Mouse (Mus musculus) midbrain, postnatal 0 days (tissue): ENCODE data around the gene Mrgprx1. TPM values are rescaled to one million over a fixed set of nuclear protein-coding genes. Genes with fewer than 3 reads are reported as not detected.

Experiments used
- ATAC-seq: fragments of 200-750 bp; cut with Nextera tagmentation; 2 replicates; pipeline ENCODE4 v1.8.0; 2017; ENCODE audit warnings: moderate number of reproducible peaks, mild to moderate bottlenecking, moderate TSS enrichment, moderate library complexity; ENCODE audit not compliant: low FRiP score
- DNase-seq: peaks from one replicate; pipeline ENCODE4 v3.0.0-alpha.2; 2015; ENCODE audit warnings: low spot score
- H3K27ac ChIP-seq: fragments of 300-500 bp; sonication (generic); 2 replicates; pipeline ENCODE4 v1.5.1; 2014; ENCODE audit warnings: low read depth, mild to moderate bottlenecking, low read length, mixed read lengths
- H3K27me3 ChIP-seq: fragments of 300-500 bp; sonication (generic); 2 replicates; pipeline ENCODE4 v1.6.1; 2014; ENCODE audit warnings: low read length, control low read depth, mixed read lengths; ENCODE audit not compliant: insufficient read depth
- H3K36me3 ChIP-seq: fragments of 300-500 bp; sonication (generic); 2 replicates; pipeline ENCODE4 v1.6.1; 2014; ENCODE audit warnings: low read length, control low read depth, mixed read lengths; ENCODE audit not compliant: insufficient read depth
- H3K4me1 ChIP-seq: fragments of 300-500 bp; sonication (generic); 2 replicates; pipeline ENCODE4 v1.6.1; 2014; ENCODE audit warnings: mild to moderate bottlenecking, control low read depth, antibody characterized with exemption, low read length, mixed read lengths; ENCODE audit not compliant: insufficient read depth
- H3K4me2 ChIP-seq: fragments of 300-500 bp; sonication (generic); 2 replicates; pipeline ENCODE4 v1.6.1; 2014; ENCODE audit warnings: low read depth, mild to moderate bottlenecking, low read length, mixed read lengths; ENCODE audit not compliant: poor library complexity, severe bottlenecking
- H3K4me3 ChIP-seq: fragments of 300-500 bp; sonication (generic); 2 replicates; pipeline ENCODE4 v1.5.1; 2014; ENCODE audit warnings: low read depth, mild to moderate bottlenecking, low read length, moderate library complexity
- H3K9ac ChIP-seq: fragments of 300-500 bp; sonication (generic); replicated peaks from 2 replicates; pipeline ENCODE4 v1.6.1; 2014; ENCODE audit warnings: mild to moderate bottlenecking, low read length, moderate library complexity, mixed read lengths; ENCODE audit not compliant: poor library complexity, severe bottlenecking
- H3K9me3 ChIP-seq: fragments of 300-500 bp; sonication (generic); 2 replicates; pipeline ENCODE4 v1.6.1; 2016; ENCODE audit warnings: low read length, control low read depth
- CTCF ChIP-seq: IDR thresholded peaks from 2 replicates; pipeline ENCODE4 v1.5.1; 2016; ENCODE audit warnings: antibody characterized with exemption, mild to moderate bottlenecking
- WGBS: fragments of 180-500 bp; shearing (Covaris S2); extraction: QIAGEN DNeasy Blood & Tissue Kit; methylation state at CpG from one replicate; pipeline ENCODE4 v1.1.7; 2014; 5-methylcytosine and 5-hydroxymethylcytosine counted together
- polyA plus RNA-seq: library from polyadenylated mRNA; unstranded; fragments of >200 nt; fragmentation: Nextera tagmentation; extraction: Ambion mirVana; gene quantifications from 2 replicates; pipeline ENCODE4 v1.2.1, GENCODE M21; 2015
- total RNA-seq: library from RNA; depleted of rRNA; stranded (reverse); fragments of >200 nt; gene quantifications from 2 replicates; pipeline ENCODE4 v1.2.3, GENCODE M21; 2014; rRNA removed

The Mrgprx1 gene
- not detected in 2 replicates for total RNA-seq
- polyA plus RNA-seq, result not detected in 2 replicates

DNA sequence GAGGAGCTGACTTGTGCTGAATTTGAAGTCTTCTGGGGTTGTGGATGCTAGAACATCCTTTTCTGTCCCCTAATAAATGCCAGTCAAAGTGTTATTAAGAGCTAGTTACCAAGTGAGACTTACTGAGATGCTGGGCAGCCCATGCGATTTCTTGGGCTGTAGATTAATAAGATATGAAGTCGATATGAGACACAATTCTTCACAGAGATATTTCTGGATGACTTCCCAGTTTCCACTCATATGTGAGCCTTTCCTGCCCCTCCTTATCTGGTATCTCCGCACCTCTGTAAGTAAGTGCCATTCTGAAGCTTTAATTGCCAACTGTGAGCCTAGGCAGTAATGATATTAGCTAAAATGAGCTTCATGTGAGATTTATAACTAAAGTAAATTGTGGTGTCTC is at the start of gene Mrgprx1:
TSS of gene Mrgprx1 (minus strand) at position 101 of the 400 bp plus-strand sequence.
- Histone ChIP-seq H3K4me2 (no peak within 1 kb of the TSS), H3K9ac (no peak within 1 kb of the TSS), H3K27ac (no peak within 1 kb of the TSS), H3K36me3 (no peaks in the 10 kb centered on the region), H3K4me3 (no peak within 1 kb of the TSS), H3K9me3 (no peaks in the 10 kb centered on the region), H3K27me3 (no peaks in the 10 kb centered on the region), H3K4me1 (no peaks in the 10 kb centered on the region)
- no peak for TF ChIP-seq CTCF
- ATAC-seq (no peak), DNase-seq (no peak)
- WGBS, result 86% methylated on average over 3 of the region's 3 CpGs

DNA sequence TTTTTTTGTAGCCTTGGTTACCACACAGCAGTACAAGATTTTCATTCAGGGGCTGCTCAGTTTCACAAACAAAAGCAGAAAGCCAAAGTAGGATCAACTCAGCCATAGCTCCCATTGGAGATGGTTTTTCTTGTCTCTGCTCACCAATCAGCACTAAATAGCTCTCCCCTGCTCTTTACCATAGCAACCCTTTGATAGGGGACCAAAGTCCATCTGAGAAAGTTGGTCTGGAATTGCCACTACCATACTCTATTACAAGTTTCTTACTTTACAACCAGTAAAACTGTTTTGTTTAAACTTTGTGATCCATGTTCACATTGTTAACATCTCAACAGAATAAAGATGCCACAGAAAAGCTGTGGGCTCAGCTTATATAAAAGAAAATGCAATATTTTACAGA is 48.1 kb upstream of the Mrgprx1 start:
- Histone ChIP-seq H3K36me3 (no peaks in the 10 kb centered on the region), H3K4me1 (no peaks in the 10 kb centered on the region), H3K27ac (no peak overlapping the region), H3K9me3 (no peaks in the 10 kb centered on the region), H3K9ac (no peak overlapping the region), H3K4me2 (no peak overlapping the region), H3K27me3 (no peaks in the 10 kb centered on the region), H3K4me3 (no peak overlapping the region)
- ATAC-seq (no peak), DNase-seq (no peak)
- no peak for TF ChIP-seq CTCF

DNA sequence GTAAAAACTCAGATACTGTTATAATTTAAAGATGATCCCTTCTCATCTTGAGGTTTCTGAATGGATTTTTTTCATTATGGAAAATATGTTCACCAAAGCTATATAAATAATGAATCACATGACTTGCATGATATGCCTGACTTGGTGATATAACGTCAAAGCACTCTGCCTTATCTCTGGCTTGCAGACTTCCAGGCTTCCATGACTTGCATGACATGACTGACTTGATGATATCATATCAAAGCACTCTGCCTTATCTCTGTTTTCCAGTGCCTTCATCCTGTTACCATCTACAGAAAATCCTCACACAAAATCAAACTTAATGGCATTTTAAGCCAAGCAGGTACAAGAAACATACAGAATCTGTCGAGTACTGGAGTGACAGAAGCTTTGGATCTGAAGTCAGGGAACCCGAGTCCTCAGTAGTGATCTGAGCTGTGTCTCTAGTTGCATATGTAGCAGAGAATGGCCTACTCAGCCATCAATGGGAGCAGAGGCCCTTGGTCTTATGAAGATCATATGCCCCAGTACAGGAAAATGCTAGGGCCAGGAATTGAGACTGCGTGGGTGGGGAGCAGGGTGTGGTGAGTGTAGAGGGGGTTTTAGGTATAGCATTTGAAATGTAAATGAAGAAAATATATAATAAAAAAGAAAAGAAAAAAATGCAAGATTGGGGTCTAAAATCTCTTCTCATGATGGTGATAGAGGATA is 19.2 kb upstream of the Mrgprx1 start:
- no peak for TF ChIP-seq CTCF
- no peak overlapping the region for H3K4me3 ChIP-seq
- no peaks in the 10 kb centered on the region for H3K27me3 ChIP-seq
- WGBS, result 79% methylated on average over 4 of the region's 4 CpGs
- no peak overlapping the region for H3K4me2 ChIP-seq
- no peaks in the 10 kb centered on the region for H3K4me1 ChIP-seq
- no peak for ATAC-seq
- H3K9ac ChIP-seq, result no peak overlapping the region
- H3K36me3 ChIP-seq, result no peaks in the 10 kb centered on the region
- no peaks in the 10 kb centered on the region for H3K9me3 ChIP-seq
- H3K27ac ChIP-seq, result no peak overlapping the region
- DNase-seq, result no peak

DNA sequence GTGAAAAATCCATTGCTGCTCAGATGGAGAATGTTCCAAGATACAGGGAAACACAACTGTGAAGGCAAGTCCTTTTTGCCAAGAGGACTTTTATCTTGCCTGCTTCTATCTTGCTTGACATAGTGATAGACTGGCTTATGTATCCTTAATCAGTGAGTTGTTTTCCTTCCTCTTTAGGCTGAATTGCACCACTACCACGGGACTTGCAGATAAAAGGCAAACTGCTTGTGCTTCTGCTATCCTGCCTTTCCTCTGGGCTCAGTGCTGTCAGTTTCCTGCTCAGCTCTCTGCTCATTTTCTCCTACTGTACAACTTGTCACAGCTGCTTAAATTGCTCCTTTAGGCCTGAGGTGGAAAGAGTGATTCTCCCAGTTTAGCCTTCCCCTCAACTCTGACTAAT is 16.6 kb upstream of the Mrgprx1 start:
- no peak for TF ChIP-seq CTCF
- no peaks in the 10 kb centered on the region for H3K36me3 ChIP-seq
- no peak overlapping the region for H3K4me2 ChIP-seq
- no peak overlapping the region for H3K27ac ChIP-seq
- no peak for DNase-seq
- no peak overlapping the region for H3K4me3 ChIP-seq
- H3K4me1 ChIP-seq, result no peaks in the 10 kb centered on the region
- ATAC-seq, result no peak
- WGBS, result 59% methylated on average over 1 of the region's 1 CpGs
- H3K27me3 ChIP-seq, result no peaks in the 10 kb centered on the region
- H3K9ac ChIP-seq, result no peak overlapping the region
- H3K9me3 ChIP-seq, result no peaks in the 10 kb centered on the region

DNA sequence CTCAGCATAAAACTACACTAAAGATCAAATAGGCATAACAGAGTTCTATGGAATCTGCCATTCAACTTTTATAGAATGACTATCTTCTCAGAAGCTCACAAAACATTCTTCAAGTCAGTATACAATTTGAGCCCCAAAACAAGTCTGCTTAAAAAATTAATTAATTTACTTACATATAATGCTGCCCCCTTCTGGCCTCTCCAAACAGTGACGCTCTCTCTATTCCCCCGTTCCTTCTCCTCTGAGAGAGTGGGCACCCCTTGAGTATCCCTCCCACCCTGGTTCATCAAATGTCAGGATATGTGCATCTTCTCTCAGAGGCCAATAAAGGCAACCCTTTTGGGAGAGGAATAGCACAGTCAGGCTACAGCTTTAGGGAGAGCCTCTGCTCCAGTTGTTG is 9.5 kb downstream of the Mrgprx1 start:
- Histone ChIP-seq H3K36me3 (no peaks in the 10 kb centered on the region), H3K27ac (no peak overlapping the region), H3K4me1 (no peaks in the 10 kb centered on the region), H3K9me3 (no peaks in the 10 kb centered on the region), H3K4me2 (no peak overlapping the region), H3K27me3 (no peaks in the 10 kb centered on the region), H3K4me3 (no peak overlapping the region), H3K9ac (no peak overlapping the region)
- no peak for DNase-seq
- no peak for TF ChIP-seq CTCF
- 51% methylated on average over 2 of the region's 2 CpGs for WGBS
- no peak for ATAC-seq

DNA sequence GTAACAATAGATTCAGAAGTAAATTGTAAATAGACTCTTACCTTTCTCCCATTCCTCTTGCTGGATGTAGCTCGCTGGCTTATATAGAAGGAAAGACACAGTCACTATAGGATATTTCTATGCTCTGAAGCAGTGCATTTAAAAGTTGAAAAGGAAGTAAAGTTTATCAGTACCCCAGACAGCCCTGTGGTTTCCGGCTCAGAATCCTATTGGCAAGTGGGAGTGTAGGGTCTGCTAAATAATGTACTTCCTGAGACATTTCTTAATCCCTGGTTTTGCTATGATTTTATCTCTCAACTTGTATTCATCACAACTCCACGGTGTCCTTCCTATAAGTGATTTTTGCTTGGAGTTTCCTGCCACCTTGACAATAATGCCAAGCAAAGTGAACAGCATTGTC is 31.7 kb downstream of the Mrgprx1 start:
- Histone ChIP-seq H3K27me3 (no peaks in the 10 kb centered on the region), H3K27ac (no peak overlapping the region), H3K36me3 (no peaks in the 10 kb centered on the region), H3K4me1 (no peaks in the 10 kb centered on the region), H3K9ac (no peak overlapping the region), H3K9me3 (no peaks in the 10 kb centered on the region), H3K4me3 (no peak overlapping the region), H3K4me2 (no peak overlapping the region)
- ATAC-seq (no peak), DNase-seq (no peak)
- 75% methylated on average over 3 of the region's 3 CpGs for WGBS
- no peak for TF ChIP-seq CTCF
